Mouse (Mus musculus) embryo, embryonic 11.5 days (tissue): ENCODE measurements at regions not wholly inside any gene's neighbourhood (a gene's known extent, or its start where the extent isn't known, plus 50 kb on each side); places are given as distances from the start of the nearest gene placed in this dataset.

Experiments
- DNase-seq: peaks from one replicate; pipeline ENCODE4 v3.0.0-alpha.2; 2012; ENCODE audit warnings: low read depth, low spot score

DNA sequence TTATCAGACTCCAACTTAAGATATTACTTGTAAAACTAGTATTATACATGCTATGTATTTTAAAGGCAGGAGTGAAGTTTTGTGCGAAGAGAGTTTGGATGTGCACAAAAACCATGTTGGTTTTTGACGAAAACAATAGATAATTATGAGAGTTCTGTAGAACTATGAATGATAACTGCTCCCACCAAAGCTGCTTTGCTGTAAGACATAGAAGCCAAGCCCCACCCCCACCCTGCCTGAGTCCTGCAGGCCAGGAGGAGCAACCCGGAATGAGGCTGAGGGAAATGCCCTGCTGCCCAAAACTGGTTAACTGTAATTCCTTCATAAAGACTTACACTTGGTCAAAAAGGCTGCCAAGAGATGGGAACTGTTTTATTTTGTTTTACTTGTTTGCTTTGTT, 175.8 kb downstream of the Efnb2 start:
- DNase-seq, result no peak

DNA sequence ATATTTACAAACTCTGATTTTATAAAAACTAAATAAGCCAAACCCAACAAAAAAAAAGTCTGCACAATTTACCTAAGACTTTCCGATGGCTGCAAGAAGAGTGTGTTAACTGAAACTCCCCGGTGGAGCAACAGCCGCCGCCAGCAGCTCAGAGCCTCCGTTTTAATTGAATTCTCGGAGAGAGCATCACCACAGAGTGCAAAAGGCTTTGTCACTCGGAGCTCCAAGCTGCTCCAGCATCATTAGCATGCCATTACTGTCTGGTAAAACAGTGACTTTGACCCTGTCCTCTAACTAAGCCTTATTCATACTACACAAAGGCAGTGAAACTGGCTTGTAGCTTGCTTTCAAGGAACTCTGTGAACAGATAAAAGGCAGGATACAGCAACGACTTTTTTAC, 176.5 kb downstream of the Efnb2 start:
- no peak for DNase-seq

DNA sequence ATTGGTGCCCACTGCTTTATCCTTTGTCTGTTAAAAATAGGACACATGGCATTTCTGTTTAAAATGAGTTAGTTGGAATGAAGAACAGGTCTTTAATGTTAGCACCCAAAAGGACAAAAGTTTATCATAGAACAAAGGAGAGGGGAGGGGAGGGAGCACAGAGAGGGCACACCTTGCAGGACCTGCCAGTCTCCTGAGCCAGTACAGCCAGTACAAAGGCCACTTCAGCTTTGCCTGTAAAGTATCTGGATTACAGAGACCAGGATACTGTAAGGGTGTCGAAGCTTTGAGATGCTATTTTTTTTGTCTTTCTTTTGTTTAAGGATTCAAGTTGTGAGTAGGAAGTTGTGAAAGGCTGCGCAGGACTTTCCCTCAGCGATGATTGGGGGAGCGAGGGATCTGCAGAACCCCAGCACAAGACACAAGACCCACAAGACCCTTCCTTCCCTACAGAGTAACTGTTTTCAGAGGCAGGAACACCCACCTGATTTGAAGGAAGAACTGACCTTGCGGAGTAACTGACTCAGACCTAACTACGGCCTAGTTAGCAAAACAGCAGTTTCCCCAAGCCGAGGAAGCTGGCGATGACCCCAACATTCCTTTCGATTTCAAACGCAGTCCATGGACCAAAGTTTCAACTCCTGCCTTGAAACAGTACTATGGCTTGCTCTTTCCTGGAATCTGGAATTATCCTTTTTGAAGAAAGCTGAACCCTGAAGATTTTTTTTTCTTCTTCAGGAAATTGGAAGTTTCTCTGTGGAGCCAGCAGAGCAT, 178.1 kb downstream of the Efnb2 start:
- DNase-seq, result no peak

DNA sequence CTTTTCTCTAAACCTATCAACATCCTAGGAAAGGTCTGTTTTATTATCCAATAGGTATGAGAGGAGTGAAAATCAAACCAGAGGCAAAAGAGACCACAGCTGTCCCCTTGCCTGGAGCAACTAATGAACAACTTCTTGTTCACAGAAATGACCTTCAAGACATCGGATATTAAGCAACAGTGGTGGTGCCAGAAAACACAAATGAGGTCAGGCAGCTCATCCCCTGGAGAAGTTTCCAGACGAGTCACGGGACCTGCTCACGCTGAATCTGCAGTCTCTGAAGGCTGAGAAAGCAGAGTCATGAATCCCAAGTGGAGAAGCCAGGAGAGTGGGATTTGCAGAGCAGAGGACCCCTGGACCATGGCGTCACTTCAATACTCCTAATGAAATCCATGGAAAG, 183.6 kb downstream of the Efnb2 start:
- no peak for DNase-seq

DNA sequence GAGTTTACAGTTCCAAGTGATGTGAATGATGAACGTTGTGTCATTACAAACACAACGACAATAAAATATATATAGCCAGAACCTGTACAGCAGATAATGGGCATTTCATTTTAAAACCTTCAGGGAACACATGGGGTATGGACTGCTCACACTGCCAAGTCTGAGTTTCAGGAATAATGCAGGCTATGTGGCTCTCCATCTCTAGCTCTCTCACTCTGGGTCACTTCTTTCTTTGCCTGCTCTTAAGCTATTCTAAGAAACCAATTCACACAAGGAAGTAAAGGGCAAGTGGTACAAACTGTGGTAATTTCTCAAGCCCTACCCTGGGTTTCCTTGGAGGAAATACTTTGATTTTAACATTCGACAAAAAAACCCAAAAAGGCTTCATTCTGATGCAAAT, 192.5 kb downstream of the Efnb2 start:
- DNase-seq, result no peak

- no peak for DNase-seq
Measured at GRCm38 (mm10) chr8:8466526-8467244, 194.4 kb downstream of the Efnb2 start.

DNA sequence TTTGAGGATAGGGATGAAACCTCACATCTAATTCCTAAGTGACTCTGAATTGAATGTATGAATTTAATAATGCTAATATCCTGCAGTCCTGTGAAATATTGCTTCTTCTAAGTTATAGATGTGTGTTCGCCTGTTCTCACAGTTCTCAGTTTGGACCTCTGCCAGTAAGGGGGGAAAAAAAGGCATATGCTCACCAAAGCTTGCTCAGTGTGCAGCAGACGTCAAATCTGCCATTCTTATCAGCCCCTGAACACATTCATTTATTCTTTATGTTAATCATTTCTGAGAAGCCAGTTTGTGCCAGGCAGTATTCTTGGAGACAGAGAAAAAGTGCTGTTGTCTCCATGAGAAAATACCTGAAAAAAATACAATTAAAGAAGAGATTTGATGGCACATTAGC, 198.6 kb downstream of the Efnb2 start:
- DNase-seq, result no peak

- no peak for DNase-seq
Measured at GRCm38 (mm10) chr8:8457536-8457935, 203.5 kb downstream of the Efnb2 start.

DNA sequence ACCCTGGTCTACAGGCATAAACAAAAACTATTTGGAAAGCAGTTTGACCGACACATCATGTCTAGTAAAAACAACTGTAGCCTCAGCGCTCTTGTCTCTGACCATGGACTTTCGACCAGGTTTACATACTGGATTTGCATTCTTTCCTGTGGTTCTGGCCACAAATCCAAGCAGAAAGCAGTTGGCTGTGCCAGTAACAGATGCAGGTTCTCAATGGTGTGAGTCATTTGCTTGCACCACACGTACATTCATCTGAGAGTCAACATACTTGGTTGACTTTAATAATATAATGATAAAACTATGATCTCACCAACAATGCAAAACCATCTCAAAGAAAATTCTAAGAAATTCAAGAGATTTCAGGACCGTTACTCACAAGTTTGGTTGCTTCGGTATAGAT, 207.1 kb downstream of the Efnb2 start:
- no peak for DNase-seq

- no peak for DNase-seq
Measured at GRCm38 (mm10) chr8:8452226-8452625, 208.8 kb downstream of the Efnb2 start.

DNA sequence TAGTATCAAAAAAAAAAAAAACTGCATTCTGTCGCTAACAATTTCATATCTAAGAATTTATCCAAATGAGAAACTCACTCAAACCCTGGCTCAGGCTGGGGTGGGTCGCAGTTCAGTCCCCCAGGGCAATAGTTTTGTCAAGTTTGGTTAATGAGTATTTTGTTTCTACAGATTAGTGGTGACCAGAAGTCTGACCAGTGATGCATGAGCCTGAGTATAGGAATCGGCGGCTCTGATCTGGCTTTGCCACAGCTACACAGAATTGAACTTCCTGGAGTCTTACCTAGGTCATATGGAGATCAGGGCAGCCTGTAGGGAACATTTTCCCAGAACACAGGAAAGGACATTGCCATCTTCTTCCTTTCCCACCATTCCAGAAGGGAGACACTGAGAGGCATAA, 212.1 kb downstream of the Efnb2 start:
- DNase-seq, result no peak

- no peak for DNase-seq
Measured at GRCm38 (mm10) chr8:8441568-8441967, 219.5 kb downstream of the Efnb2 start.

DNA sequence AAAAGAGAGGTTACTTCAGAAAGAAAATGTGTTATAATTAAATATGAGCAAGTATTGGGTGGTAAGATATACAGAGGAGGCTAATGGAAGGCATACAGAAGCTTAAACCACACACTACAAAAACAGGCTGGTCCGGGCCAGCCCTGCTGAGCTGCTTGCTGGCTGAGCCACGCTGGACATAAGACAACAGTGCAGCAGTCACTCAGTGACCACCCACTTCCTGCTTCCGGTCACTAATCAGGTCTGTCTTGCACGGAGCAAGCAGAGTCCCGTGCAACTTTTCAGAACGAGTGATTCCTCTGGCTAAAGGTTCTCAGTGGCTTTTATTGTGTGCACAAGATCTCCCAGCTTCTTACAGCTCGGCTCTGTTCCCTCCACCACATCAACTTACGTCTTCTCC, 220.1 kb downstream of the Efnb2 start:
- DNase-seq, result no peak

- no peak for DNase-seq
Measured at GRCm38 (mm10) chr8:8426201-8426600, 234.8 kb downstream of the Efnb2 start.

DNA sequence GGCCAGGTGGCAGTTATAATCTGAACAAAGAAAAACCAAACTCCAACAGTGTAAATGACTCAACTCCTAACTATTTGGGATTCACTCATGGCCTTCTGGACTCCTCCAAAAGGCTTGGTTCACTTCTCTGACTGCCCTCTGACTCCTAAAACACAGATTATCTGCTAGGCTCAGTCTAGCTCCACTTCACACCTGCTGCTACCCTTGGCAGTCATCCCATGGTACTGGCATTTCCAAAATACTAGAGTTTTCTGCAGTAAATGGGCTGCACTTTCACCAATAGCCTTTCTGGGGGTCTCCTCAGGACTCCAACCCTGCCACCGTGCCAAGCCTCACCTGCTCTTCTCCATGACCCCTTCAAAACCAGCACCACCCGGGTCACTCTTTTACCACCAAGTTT, 237.6 kb downstream of the Efnb2 start:
- DNase-seq, result no peak

DNA sequence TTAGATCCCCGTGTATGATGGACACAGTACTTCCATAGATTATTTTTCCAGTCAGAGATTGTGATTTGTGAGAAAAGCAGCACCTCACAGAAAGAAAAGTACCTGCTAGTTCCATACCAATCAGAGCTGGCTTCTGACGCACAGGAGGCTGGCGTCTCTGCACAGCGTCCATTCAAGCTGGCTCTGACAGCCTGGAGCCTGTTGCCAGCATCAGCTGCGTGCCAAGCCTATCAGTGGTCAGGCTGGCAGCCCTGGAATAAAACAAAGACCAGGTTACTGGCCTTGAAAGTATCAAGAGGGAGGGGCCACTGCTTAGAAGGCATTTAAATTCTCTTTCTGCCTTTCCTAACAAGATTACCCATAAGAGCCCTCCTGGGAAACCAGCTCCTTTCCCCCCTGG, 239.3 kb downstream of the Efnb2 start:
- DNase-seq, result no peak

DNA sequence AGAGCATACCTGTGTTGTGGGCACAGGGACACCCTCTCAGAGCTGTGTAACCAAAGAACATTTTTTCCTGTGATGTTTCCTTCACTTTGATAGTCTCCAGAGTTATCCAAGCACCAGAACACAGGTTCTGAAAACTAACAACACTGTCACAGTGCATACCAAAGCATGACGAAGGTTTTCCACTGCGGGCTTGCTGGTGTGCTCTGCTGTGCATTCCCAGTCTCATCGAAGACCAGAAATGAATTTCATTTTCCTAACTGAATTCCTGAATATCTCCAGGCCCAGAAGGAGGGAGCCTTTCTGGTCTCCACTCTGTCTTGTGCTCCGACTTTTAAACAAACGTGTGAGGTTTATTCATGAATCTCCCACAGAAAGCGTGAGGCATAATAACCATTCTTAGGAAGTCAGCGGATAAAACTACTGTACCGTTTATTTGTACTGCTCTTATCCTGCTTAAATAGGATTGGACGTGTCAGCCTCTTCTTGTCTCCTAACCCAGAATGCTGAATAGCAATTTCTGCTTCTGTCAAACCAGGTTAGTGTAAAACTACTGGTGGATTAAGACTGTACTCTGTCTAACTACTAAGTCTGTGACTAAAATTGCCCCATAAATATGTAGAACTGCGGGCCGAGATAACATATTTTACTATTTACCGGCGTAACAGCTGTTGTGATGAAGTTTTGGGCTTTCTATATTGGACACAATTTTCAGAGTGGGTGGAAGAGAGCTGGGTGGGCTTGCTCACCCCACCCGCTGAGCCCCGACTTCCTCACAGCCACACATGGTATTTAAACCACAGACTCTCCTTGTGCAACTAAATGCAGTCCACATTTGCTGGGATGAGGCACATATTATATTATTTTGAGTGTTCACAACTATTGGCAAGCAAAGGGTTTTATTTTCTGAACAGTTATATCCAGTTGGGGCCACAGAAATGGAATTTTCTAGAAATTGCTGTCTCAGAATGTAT, 241.4 kb downstream of the Efnb2 start:
- no peak for DNase-seq

DNA sequence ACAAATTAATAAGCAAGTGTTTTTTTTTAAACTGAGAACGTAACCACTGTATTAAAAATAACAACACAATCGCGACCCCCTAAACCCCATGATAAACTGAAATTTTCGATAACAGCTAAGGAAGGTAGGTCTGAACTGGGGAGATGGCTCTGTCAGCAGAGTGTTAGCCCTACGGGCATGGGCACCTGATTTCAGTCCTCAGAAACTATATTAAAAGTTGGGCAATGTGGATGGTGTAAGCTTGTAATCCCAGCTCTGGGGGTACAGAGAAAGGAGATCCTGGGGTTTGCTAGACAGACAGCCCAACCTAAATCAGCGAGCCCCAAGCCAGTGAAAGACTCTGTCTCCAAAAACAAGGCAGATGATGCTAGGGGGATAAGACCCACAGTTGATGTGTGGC, 242.1 kb downstream of the Efnb2 start:
- no peak for DNase-seq

DNA sequence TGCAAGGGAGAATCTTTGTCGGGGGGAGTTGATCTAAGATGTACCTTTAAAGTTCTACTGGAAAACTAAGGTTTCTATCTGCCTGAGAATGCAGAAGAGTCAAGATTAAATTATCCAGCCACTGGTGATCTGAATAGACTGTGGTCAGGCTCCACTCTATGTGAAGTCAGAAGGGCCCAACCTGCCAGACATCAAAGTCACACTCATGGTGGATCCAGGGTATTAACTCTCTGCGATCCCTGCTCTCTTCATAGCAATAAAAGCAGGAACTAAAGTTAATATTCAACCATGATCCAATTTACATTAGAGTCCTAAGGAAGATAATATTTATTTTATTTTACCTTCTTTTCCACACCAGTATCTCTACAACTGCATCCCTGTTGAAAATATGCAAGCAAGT, 242.5 kb downstream of the Efnb2 start:
- DNase-seq, result no peak

DNA sequence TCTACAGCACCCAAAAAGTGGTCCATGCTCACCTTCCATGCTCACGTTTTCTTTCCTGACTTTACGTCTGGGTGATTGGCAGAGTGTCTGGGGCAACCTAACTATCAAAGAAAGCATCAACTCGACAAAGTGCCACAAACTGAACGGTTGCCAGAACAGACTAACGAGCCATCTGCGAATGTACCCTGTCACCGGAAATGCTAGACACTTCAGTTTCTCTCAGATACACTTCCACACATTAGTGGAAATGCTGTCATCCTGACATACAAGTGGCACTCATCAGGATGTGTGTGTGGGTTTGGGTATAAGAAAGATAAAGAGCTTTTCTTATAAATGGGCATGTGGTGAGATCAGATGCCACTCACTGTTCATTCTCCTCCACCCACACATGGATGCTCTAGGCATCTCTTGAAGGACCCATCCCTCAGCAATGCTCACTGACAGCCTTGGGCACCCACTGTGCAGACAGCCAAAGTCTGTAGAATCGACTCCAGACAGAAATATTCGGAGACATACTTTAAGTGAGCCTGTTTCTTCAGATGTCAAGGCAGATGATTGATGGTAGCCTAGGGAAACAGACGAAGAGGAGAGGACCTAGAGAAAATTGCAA, 244.8 kb downstream of the Efnb2 start:
- DNase-seq, result no peak

DNA sequence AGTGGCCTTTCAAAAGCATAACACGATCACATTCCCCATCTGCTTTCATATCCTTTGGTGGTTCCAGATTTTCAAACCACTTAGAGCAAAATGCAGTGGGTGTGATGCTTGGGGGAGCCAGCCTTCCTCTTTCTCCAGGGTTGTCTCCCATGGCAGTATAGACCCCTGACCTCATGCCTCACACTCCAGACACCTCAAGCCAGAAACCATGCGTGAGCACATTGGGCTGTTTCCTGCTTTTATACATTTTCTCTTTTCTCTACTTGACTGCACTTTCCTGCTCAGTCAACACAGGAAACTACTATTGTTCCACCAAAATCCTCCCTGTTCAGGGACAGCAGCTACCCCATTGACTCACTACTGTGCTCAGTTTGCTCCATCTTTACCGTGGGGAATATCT, 253.7 kb downstream of the Efnb2 start:
- no peak for DNase-seq

DNA sequence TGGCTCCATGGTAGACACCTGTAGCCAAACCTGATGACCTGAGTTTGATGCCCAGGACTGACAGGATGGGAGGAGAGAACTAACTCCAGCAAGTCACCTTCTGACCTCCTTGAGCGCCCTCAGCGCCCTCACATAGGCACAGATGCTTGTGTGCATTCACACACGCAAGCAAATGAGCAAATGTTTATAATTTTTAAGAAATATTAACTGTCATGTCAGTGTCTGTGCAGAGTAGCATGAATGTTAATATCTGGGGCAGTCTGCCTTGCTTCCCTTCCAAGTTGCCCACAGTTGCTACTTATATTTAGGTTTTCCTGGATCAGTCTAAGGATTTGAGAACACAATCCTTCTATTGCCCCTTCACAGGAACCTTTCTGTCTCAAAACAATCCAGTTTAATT, 257.6 kb downstream of the Efnb2 start:
- DNase-seq, result no peak
